Mouse (Mus musculus): Measurements from ENCODE around the gene 0610030E20Rik. TPM values are rescaled to one million over a fixed set of nuclear protein-coding genes. Genes with fewer than 3 reads are reported as not detected.

Gene 0610030E20Rik
- polyA plus RNA-seq, 1 experiment from 2014 or later = 30.0 TPM

DNA sequence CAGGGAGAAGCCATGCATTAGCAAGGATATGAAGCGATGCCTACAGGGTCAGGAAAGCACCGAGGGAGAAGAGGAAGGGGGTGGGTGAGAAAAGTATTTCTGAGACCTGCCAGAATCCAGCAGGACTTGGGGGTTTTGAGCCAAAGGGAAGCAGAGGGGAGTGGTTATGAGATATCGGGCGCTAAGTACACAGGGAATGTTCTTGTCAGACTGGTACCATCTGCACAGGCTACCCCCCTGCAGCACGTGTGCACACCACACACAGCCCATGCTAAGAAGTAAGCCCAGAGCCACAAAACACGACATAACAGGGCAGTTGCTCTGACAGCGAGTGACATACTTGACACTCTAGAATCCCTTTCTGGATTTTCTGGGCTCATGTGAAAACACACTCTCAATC is 27.1 kb downstream of the 0610030E20Rik start:
- no peak for ATAC-seq (ENCODE audit: insufficient number of reproducible peaks, insufficient read depth, low FRiP score, low TSS enrichment)
- H3K4me3 ChIP-seq = no peak overlapping the region
- H3K4me2 ChIP-seq (replicated peaks) = no peak overlapping the region
- H3K27me3 ChIP-seq = peaks cover 2% of the 10 kb centered on the region; the same call in 1 of the 2 replicates
- H3K9me3 ChIP-seq = no peaks in the 10 kb centered on the region
- H3K36me3 ChIP-seq = no peaks in the 10 kb centered on the region
- no peak overlapping the region for H3K9ac ChIP-seq
- WGBS = 63% methylated on average over 7 of the region's 7 CpGs
- H3K4me1 ChIP-seq = 0 out of 2 replicates have a peak, but pooled peaks cover 7% of the 10 kb centered on the region
- no peak overlapping the region for H3K27ac ChIP-seq

DNA sequence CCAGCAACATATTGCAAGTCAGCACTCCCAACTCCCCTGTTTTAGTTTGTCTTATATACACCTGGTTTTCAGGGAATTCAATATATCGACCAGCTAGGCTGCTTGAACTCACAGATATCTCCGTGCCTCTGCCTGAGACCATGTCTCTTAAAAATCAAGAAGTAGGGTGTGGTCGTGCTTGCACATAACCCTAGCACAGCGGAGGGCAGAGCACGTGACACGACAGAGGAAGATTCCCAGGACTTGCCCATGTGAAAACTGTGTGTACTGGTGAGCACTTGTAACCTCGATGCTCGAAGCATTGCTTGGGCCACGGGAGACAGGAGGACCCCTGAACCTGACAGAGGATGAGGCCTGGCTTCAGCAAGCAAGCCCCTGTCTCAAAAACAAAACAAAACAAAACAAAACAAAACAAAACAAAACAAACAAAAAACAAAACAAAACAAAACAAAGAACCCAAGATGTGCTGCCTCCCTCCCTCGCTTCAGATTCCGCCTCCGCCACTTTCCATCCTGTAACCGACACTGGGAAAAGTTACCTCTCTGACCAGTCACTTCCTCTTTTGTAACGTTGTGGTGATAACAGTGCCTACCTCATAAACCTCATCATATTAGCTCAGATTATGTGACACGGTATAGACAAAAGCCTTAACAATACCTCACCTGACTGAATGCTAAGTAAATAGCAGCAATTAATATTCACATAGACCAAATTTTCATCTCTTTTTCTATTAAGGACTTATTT is 27.9 kb downstream of the 0610030E20Rik start:
- Histone ChIP-seq H3K9ac (no peak overlapping the region), H3K4me3 (no peak overlapping the region), H3K36me3 (no peaks in the 10 kb centered on the region), H3K4me2 (replicated peaks) (no peak overlapping the region), H3K9me3 (no peaks in the 10 kb centered on the region), H3K4me1 (0 out of 2 replicates have a peak, but pooled peaks cover 7% of the 10 kb centered on the region), H3K27me3 (peaks cover 9% of the 10 kb centered on the region), H3K27ac (no peak overlapping the region)
- ATAC-seq (ENCODE audit: insufficient number of reproducible peaks, insufficient read depth, low FRiP score, low TSS enrichment) = no peak
- WGBS = 81% methylated on average over 15 of the region's 15 CpGs

DNA sequence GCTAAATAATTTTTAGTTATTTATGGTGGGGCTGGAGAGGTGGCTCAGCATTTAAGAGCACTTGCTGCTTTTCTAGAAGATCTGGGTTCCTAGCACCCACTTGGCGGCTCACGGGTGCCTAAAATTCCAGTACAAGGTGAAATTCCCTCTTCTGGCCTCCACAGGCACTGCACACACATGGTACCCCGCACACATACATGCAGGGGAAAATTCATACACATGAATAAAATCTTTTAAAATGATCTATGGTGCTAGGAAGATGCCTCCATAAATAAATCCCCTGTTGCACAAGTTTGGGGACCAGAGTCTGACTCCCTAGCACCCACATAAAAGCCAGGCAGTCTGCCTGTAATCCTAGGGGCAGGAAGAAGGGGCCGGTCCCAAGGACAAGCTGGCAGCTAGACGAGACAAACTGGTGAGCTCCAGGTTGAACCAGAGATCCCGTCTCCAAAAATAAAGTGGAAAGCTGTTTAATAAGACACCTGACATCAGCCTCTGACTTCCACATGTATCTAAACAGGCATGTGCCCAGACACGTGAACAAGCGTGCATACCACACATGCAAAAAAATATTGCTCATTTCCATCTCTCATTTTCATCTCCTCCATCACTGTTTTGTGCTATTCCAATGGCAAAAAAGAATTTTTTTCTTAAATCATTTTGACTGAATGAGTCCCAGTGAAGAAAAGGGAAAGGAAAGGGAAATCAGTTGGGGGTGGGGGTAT is 31.6 kb downstream of the 0610030E20Rik start:
- WGBS = 84% methylated on average over 8 of the region's 8 CpGs
- no peak for ATAC-seq (ENCODE audit: insufficient number of reproducible peaks, insufficient read depth, low FRiP score, low TSS enrichment)
- Histone ChIP-seq H3K9me3 (no peaks in the 10 kb centered on the region), H3K27ac (no peak overlapping the region), H3K9ac (no peak overlapping the region), H3K4me1 (no peaks in the 10 kb centered on the region), H3K4me3 (no peak overlapping the region), H3K27me3 (peaks cover 13% of the 10 kb centered on the region), H3K36me3 (no peaks in the 10 kb centered on the region), H3K4me2 (replicated peaks) (no peak overlapping the region)

DNA sequence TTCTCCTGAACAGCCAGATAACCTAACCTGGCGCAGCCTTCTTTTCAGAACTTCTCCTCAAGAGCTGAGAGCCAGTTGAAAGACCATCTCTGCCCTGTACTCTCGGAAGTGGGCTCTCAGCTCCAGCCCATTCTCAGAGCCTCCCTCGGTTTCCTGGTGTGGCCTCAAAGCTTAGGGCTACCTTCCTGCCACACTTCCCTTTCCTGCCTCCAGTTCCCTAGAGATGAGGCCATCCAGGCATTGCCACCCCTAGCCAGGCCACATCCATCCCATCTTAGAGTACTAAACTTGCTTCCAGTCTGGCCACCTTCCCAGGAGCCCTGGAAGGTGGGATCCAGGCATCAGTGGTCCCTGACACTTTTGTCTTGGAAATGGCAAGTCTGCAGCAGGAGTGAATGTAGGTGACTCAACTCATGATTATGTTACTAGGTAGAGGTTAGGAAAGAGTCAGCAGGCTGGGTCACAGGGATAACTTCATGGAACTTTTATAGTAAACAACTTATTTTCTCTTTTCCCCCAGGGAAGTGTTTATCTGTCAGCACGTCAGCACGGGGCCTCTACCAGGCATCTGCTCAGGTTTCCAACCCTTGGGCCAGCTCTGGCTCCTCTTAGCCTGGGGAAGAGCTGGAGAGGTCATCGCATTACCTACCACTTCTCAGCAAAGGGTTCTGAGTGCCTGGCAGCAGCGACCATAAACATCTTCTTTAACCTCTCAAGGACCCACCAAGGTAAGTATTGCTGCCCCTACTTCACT is 32.4 kb downstream of the 0610030E20Rik start:
- no peaks in the 10 kb centered on the region for H3K36me3 ChIP-seq
- H3K27me3 ChIP-seq = peaks cover 13% of the 10 kb centered on the region
- H3K4me2 ChIP-seq (replicated peaks) = peak overlapping the region; percentile 74
- ATAC-seq (ENCODE audit: insufficient number of reproducible peaks, insufficient read depth, low FRiP score, low TSS enrichment) = no peak
- no peaks in the 10 kb centered on the region for H3K4me1 ChIP-seq
- H3K9ac ChIP-seq = peak overlapping the region; percentile 61
- 37% methylated on average over 7 of the region's 7 CpGs for WGBS
- no peak overlapping the region for H3K27ac ChIP-seq
- no peaks in the 10 kb centered on the region for H3K9me3 ChIP-seq
- H3K4me3 ChIP-seq = peak overlapping the region; percentile 54

DNA sequence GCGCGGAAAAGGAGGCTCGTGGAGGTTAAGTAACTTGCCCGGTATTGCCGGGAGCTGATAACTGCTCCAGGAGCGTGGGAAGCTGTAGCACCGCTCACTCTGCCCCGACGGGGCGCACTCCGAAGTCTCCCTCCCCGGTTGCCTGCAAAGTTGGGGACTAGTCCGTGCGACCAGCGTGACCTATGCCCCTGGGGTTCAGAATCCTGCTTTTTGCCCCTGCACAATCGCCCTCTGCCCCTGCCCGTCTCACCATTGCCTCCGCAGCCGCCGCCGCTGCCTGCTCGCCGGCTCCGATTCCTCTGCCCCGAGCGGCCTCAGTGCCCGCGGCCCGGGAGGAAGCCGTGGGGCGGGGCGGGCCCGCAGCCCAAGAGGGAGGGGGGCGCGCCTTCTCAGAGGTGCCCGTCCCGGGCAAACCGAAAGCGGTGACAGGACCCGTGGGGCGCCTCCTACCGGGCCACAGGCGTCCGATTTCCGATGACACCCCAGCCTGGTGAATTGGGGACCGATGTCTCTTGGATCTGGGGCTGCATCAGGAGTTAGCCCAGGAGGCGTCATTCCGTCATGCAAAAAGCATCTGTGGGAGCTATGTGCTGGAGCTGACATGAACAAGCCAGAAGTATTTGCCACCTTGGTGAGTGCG is 33.1 kb downstream of the 0610030E20Rik start, which contains the start of gene Vamp5:
Gene Vamp5 (minus strand): TSS at position 338 of the 640 bp plus-strand sequence.
- 2% methylated on average over 49 of the region's 49 CpGs for WGBS

DNA sequence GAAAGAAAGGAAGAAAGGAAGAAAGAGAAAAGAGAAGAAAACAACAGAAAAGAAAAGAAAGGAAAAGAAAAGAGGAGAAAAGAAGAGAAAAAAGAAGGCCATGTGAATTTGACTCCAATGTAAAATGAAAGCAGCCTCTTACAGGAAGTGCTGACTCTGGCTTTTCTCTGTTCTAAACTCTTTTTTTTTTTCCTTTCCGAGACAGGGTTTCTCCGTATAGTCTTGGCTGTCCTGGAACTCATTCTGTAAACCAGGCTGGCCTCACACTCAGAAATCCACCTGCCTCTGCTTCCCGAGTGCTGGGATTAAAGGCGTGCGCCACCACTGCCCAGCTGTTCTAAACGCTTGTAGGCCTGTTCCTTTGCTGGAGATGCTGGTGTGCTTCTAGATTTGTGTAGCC is 35.4 kb downstream of the 0610030E20Rik start:
- Histone ChIP-seq H3K9ac (no peak overlapping the region), H3K27me3 (peaks cover 13% of the 10 kb centered on the region), H3K9me3 (no peaks in the 10 kb centered on the region; the same call in 1 of the 2 replicates), H3K4me3 (no peak overlapping the region), H3K4me1 (no peaks in the 10 kb centered on the region), H3K27ac (no peak overlapping the region), H3K4me2 (replicated peaks) (no peak overlapping the region), H3K36me3 (peaks cover 9% of the 10 kb centered on the region)
- 74% methylated on average over 6 of the region's 6 CpGs for WGBS
- ATAC-seq (ENCODE audit: insufficient number of reproducible peaks, insufficient read depth, low FRiP score, low TSS enrichment) = no peak

More for the DNA sequence above, 33.1 kb downstream of the 0610030E20Rik start, which contains the start of gene Vamp5:
- Histone ChIP-seq H3K4me2 (replicated peaks) (peak within 1 kb of the TSS; percentile 74), H3K4me3 (peak within 1 kb of the TSS; percentile 54), H3K4me1 (no peaks in the 10 kb centered on the region), H3K27me3 (peaks cover 13% of the 10 kb centered on the region), H3K9ac (peak within 1 kb of the TSS; percentile 61), H3K27ac (peak within 1 kb of the TSS; percentile 12; the same call in 1 of the 2 replicates), H3K9me3 (no peaks in the 10 kb centered on the region), H3K36me3 (peaks cover 6% of the 10 kb centered on the region)
- peak; percentile 78 for ATAC-seq (ENCODE audit: insufficient number of reproducible peaks, insufficient read depth, low FRiP score, low TSS enrichment)

DNA sequence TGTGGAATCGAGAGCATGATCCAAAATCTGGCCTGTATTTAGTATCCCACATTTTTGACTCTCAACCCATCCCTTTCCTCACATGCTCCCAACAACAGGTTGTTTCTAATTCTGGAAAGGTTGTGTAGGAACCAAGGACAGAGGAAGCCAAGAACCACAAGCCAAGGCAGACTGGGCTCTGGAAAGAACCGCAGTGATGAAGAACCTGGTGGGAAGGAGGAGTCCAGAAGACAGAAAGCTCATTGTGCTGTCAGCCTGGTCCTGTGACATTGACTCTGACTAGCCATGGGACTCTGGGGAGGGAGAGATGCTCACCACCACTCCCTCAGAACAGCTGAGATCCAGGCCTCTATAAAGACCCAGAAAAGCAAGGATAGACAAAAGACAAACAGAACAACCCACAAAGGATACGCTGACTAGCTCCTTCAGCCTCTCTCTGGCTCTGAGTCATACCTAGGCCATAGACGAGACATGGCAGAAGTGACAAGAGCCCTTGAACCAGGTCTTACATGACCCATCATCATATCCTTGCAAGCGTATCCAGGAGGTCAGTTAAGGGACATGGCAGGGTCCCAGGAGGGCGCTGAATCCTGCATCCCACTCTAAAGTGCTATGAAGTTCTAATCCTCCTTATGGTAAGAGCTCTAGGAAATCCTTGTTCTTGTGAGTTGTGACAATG is 36.2 kb downstream of the 0610030E20Rik start:
- Histone ChIP-seq H3K9me3 (no peaks in the 10 kb centered on the region; the same call in 1 of the 2 replicates), H3K27ac (no peak overlapping the region), H3K36me3 (peaks cover 9% of the 10 kb centered on the region), H3K4me1 (no peaks in the 10 kb centered on the region), H3K4me2 (replicated peaks) (no peak overlapping the region), H3K4me3 (no peak overlapping the region), H3K27me3 (peaks cover 13% of the 10 kb centered on the region), H3K9ac (no peak overlapping the region)
- 89% methylated on average over 6 of the region's 6 CpGs for WGBS
- no peak for ATAC-seq (ENCODE audit: insufficient number of reproducible peaks, insufficient read depth, low FRiP score, low TSS enrichment)

DNA sequence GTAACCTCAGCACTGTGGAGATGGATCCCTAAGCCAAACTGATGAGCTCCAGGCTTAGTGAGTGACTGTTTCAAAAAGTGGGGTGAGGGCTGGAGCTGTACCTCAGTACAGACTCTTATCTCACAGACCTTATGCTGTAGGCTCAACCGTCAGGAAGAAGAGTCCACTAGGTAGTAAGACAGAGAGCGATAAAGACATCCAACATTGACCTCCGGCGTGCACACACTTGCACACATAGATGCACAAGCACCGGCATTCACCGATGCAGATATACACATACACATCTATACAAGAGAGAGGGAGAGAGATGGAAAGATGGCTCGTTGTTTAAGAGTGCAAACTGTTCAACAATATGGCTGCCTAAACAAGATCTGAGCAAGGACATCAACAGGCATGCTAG is 36.8 kb downstream of the 0610030E20Rik start:
- H3K4me3 ChIP-seq = no peak overlapping the region
- 0 out of 2 replicates have a peak, but pooled peaks cover 4% of the 10 kb centered on the region for H3K4me1 ChIP-seq
- H3K9ac ChIP-seq = no peak overlapping the region
- H3K36me3 ChIP-seq = peaks cover 9% of the 10 kb centered on the region
- ATAC-seq (ENCODE audit: insufficient number of reproducible peaks, insufficient read depth, low FRiP score, low TSS enrichment) = no peak
- H3K27ac ChIP-seq = no peak overlapping the region
- peaks cover 13% of the 10 kb centered on the region for H3K27me3 ChIP-seq
- WGBS = 90% methylated on average over 7 of the region's 7 CpGs
- H3K4me2 ChIP-seq (replicated peaks) = no peak overlapping the region
- H3K9me3 ChIP-seq = no peaks in the 10 kb centered on the region; the same call in 1 of the 2 replicates

DNA sequence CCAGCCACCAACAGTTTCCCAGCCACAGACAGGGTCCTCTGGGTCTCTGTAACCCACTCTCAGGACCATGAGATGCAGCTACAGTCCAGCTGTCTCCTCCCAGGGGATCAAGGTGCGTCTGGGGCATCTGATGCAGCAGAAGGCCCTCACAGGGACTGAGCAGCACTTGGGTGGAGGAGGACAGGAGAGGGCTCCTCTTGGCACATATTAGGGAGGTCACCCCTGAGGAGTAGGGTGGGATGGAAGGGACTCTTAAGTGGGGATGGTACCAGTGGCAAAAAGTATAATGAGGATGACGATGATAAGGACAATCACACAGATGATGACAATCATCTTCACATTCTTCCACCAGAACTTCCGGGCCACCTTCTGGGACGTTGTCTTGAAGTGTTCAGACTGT is 38.1 kb downstream of the 0610030E20Rik start:
- no peak overlapping the region for H3K4me3 ChIP-seq
- H3K36me3 ChIP-seq = peaks cover 9% of the 10 kb centered on the region
- no peak overlapping the region for H3K27ac ChIP-seq
- 91% methylated on average over 4 of the region's 4 CpGs for WGBS
- no peak overlapping the region for H3K9ac ChIP-seq
- peaks cover 1% of the 10 kb centered on the region; the same call in 1 of the 2 replicates for H3K27me3 ChIP-seq
- H3K4me2 ChIP-seq (replicated peaks) = no peak overlapping the region
- peaks cover 12% of the 10 kb centered on the region; the same call in 1 of the 2 replicates for H3K4me1 ChIP-seq
- ATAC-seq (ENCODE audit: insufficient number of reproducible peaks, insufficient read depth, low FRiP score, low TSS enrichment) = no peak
- no peaks in the 10 kb centered on the region; the same call in 1 of the 2 replicates for H3K9me3 ChIP-seq

DNA sequence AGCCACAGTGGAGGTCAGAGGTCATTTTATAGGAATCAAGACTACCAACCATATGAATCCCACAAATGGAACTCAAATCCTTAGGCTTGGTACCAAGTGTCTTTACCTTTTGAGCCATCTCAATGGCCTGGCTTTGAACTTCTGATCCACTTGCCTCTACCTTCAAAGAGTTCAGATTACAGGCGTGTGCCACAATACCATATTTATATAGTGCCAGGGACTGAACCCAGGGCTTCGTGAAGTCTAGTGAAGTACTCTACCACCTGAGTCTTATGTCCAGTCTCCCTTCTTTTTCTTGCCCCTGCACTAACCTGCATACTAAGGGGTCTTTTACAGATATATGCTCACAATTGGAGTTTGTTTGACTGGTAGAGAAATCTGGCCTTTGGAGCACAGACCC is 39.4 kb downstream of the 0610030E20Rik start:
- no peaks in the 10 kb centered on the region for H3K27me3 ChIP-seq

More for the DNA sequence above, 39.4 kb downstream of the 0610030E20Rik start:
- Histone ChIP-seq H3K4me1 (peaks cover 18% of the 10 kb centered on the region; the same call in 1 of the 2 replicates), H3K27ac (no peak overlapping the region), H3K9me3 (no peaks in the 10 kb centered on the region; the same call in 1 of the 2 replicates), H3K4me2 (replicated peaks) (no peak overlapping the region), H3K9ac (no peak overlapping the region), H3K36me3 (peaks cover 9% of the 10 kb centered on the region), H3K4me3 (no peak overlapping the region)
- ATAC-seq (ENCODE audit: insufficient number of reproducible peaks, insufficient read depth, low FRiP score, low TSS enrichment) = no peak
- WGBS = 89% methylated on average over 2 of the region's 2 CpGs

All from embryonic facial prominence, embryonic 12.5 days (tissue).